Mouse (Mus musculus) layer of hippocampus, adult 18-20 months (tissue): ENCODE measurements around the gene Srrm3. TPM values are rescaled to one million over a fixed set of nuclear protein-coding genes. Genes with fewer than 3 reads are reported as not detected.

Source experiments
- microRNA-seq, 2 experiments: library from miRNA; unstranded; fragments of <30 nt; microRNA quantifications; one replicate each; pipeline ENCODE4 v1.2.0; 2021
- total RNA-seq, 2 experiments: library from RNA; stranded (reverse); gene quantifications; 2 replicates each; pipeline ENCODE4 v1.2.3; 2021

Gene Srrm3
- total RNA-seq, 2 experiments from 2014 or later, result 75.2 to 77.7 TPM

Small RNAs within 50 kb of the gene (microRNA-seq; reads per million reads assigned to microRNA genes)
- gene Gm23268, result 0 reads per million in 2 experiments

Other genes with a start within 250 kb of the Srrm3 start
- not detected for gene Ccl26, start 243.3 kb upstream of the Srrm3 start, total RNA-seq
- gene Ccl24, start 233.8 kb upstream of the Srrm3 start, total RNA-seq, result under 1 TPM in 1 of 2 experiments, not detected in 1; 0.67 TPM
- gene Rhbdd2, start 174.3 kb upstream of the Srrm3 start, total RNA-seq, result 10 to 100 TPM; 83.2 to 83.9 TPM
- gene Por, start 136.9 kb upstream of the Srrm3 start, total RNA-seq, result 100 to 1,000 TPM; 102 to 109 TPM
- 10 to 100 TPM; 16.0 to 18.1 TPM for gene Tmem120a, start 62.4 kb upstream of the Srrm3 start, total RNA-seq
- gene Styxl1, start 28.5 kb upstream of the Srrm3 start, total RNA-seq, result not detected
- gene Mdh2, start 28.4 kb upstream of the Srrm3 start, total RNA-seq, result 100 to 1,000 TPM; 398 to 413 TPM
- 10 to 100 TPM; 16.7 to 22.4 TPM for gene Hspb1, start 81.0 kb downstream of the Srrm3 start, total RNA-seq
- gene Ywhag, start 127.7 kb downstream of the Srrm3 start, total RNA-seq, result 1,000 to 10,000 TPM; 1,236 to 1,273 TPM
- gene Ssc4d, start 167.6 kb downstream of the Srrm3 start, total RNA-seq, result 1 to 10 TPM; 1.1 to 1.4 TPM
- gene Zp3, start 173.2 kb downstream of the Srrm3 start, total RNA-seq, result not detected
- gene Dtx2, start 187.9 kb downstream of the Srrm3 start, total RNA-seq, result 1 to 10 TPM; 8.8 to 9.2 TPM
- not detected for gene Upk3b, start 231.6 kb downstream of the Srrm3 start, total RNA-seq
- gene Upk3bl, start 247.6 kb downstream of the Srrm3 start, total RNA-seq, result under 1 TPM in 1 of 2 experiments, not detected in 1; 0.52 TPM